11 mouse cellular contexts compared by ENCODE assay signal in the genomic region with DNA sequence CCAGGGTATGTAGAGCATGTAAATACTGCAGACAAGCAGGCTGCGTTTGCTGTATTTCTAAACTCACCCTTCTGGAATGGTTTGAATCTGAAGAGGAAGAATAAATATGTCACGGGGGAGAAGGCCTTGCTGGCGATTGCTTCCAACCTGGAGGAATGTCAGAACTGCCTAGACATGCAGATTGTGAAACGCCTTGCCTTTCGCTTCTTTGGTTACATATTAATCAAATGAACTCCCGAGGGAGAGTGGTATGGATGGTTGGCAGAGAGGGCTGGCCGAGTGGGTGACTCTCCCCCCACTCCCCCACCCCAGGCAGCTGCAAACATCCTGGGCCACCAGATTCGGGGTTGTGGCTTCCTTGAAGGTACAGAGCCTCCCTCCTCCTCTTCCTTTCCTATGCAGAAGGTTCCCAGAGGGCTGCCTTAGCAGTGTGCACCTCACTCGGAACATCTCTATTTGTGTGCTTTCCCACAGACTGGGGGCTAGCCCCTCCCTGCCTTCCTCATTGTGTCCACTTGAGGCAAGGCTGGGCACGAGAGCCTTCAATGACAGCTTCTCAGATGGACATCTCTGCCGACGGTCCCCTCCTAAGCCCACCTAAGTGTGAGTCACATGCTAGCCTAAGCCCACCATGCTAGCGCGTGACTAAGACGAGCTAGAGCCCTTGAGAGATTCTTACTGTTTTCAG.
A peak's percentile ranks its signal among the peaks of the same experiment; 100 is the strongest.
DNase-seq lines count a peak whose midpoint lies in the region; ATAC-seq and TF ChIP-seq lines count a peak whose summit lies in the region.
"Had no signal": no experiment of that assay in that cellular context is flagged by ENCODE, and none has a peak within 500 bp of the region (broad histone marks: within the 10 kb centered on the region; RNA-seq: fewer than 3 reads in every experiment).

No protein-coding gene starts in this region.

- H3K9ac ChIP-seq in hindbrain, postnatal 0 days (replicated peaks; ENCODE audit: low read length): no peak overlapping the region
- no peak overlapping the region for H3K9ac ChIP-seq in limb, embryonic 15.5 days
- H3K9ac ChIP-seq in stomach, embryonic 14.5 days (replicated peaks; ENCODE audit: low read depth, low read length): no peak overlapping the region

- no peak for TF ChIP-seq CTCF in hindbrain, postnatal 0 days (IDR thresholded peaks at IDR 0.05; ENCODE audit: low read depth)

- ATAC-seq in frontal cortex, adult (ENCODE audit: low TSS enrichment): peak; percentile 9; the same call in 1 of the 2 replicates
- ATAC-seq in hindbrain, postnatal 0 days: no peak
- peak; percentile 19; the same call in 1 of the 2 replicates for ATAC-seq in limb, embryonic 15.5 days (ENCODE audit: insufficient number of reproducible peaks, low FRiP score, low TSS enrichment, low read depth)
- ATAC-seq in stomach, embryonic 14.5 days (ENCODE audit: insufficient number of reproducible peaks, insufficient read depth, low FRiP score, low read depth): peak; percentile 81; the same call in 1 of the 2 replicates
- no peak for ATAC-seq in monocyte, adult 5-6 weeks (replicated peaks; ENCODE audit: insufficient number of reproducible peaks, low FRiP score, low TSS enrichment, poor library complexity, severe bottlenecking)

- H3K4me2 ChIP-seq in hindbrain, postnatal 0 days (ENCODE audit: low read depth, low read length): no peak overlapping the region
- H3K4me2 ChIP-seq in limb, embryonic 15.5 days: no peak overlapping the region
- peak overlapping the region; percentile 21 for H3K4me2 ChIP-seq in stomach, embryonic 14.5 days (replicated peaks; ENCODE audit: low read depth, low read length)

- no peak overlapping the region for H3K4me3 ChIP-seq in hindbrain, postnatal 0 days (ENCODE audit: low read length)
- H3K4me3 ChIP-seq in limb, embryonic 15.5 days: no peak overlapping the region
- H3K4me3 ChIP-seq in stomach, embryonic 14.5 days (ENCODE audit: low read depth, low read length): no peak overlapping the region
- H3K4me3 ChIP-seq: left cerebral cortex, adult 2 months had no signal

- no peaks in the 10 kb centered on the region for H3K4me1 ChIP-seq in hindbrain, postnatal 0 days (ENCODE audit: insufficient read depth, low read length)
- peaks cover 6% of the 10 kb centered on the region; the same call in 1 of the 2 replicates for H3K4me1 ChIP-seq in limb, embryonic 15.5 days
- peaks cover 8% of the 10 kb centered on the region; the same call in 1 of the 2 replicates for H3K4me1 ChIP-seq in stomach, embryonic 14.5 days (ENCODE audit: control insufficient read depth, insufficient read depth, low read length)

- DNase-seq in frontal cortex, postnatal 36 days (ENCODE audit: low spot score in 2 of 2): no peak
- peak; percentile 17 for DNase-seq in hindbrain, postnatal 0 days (ENCODE audit: low spot score)
- no peak for DNase-seq in right cerebral cortex, postnatal 36 days (ENCODE audit: low spot score in 2 of 2)
- DNase-seq in cerebellum, adult 9-10 months: no peak
- DNase-seq: cerebellum, postnatal 36 days; heart, adult 18-20 months had no signal

- H3K9me3 ChIP-seq in hindbrain, postnatal 0 days (ENCODE audit: low read length): no peaks in the 10 kb centered on the region
- no peaks in the 10 kb centered on the region for H3K9me3 ChIP-seq in limb, embryonic 15.5 days
- H3K9me3 ChIP-seq in stomach, embryonic 14.5 days (ENCODE audit: control insufficient read depth, low read depth, low read length): no peaks in the 10 kb centered on the region

- WGBS in hindbrain, postnatal 0 days: 46% methylated on average over 15 of the region's 15 CpGs
- 47% methylated on average over 15 of the region's 15 CpGs for WGBS in limb, embryonic 15.5 days
- 31% methylated on average over 15 of the region's 15 CpGs for WGBS in stomach, embryonic 14.5 days

- H3K27me3 ChIP-seq in hindbrain, postnatal 0 days (ENCODE audit: insufficient read depth, low read length): no peaks in the 10 kb centered on the region
- no peaks in the 10 kb centered on the region for H3K27me3 ChIP-seq in limb, embryonic 15.5 days
- H3K27me3 ChIP-seq in stomach, embryonic 14.5 days (ENCODE audit: control insufficient read depth, insufficient read depth, low read length): no peaks in the 10 kb centered on the region

- no peak overlapping the region for H3K27ac ChIP-seq in hindbrain, postnatal 0 days
- H3K27ac ChIP-seq in limb, embryonic 15.5 days: no peak overlapping the region
- peak overlapping the region; percentile 39 for H3K27ac ChIP-seq in stomach, embryonic 14.5 days (ENCODE audit: low read length)
- H3K27ac ChIP-seq: left cerebral cortex, adult 2 months had no signal

- no peaks in the 10 kb centered on the region for H3K36me3 ChIP-seq in hindbrain, postnatal 0 days (ENCODE audit: insufficient read depth, low read length)
- no peaks in the 10 kb centered on the region for H3K36me3 ChIP-seq in limb, embryonic 15.5 days
- no peaks in the 10 kb centered on the region for H3K36me3 ChIP-seq in stomach, embryonic 14.5 days (ENCODE audit: control insufficient read depth, insufficient read depth, low read length)

Comparison
In these comparisons a context has a peak if more than half of its experiments do, and no peak if none do; other contexts are left out.
1. ATAC-seq: peak in frontal cortex, adult (single experiment), limb, embryonic 15.5 days (single experiment) and stomach, embryonic 14.5 days (single experiment); none in hindbrain, postnatal 0 days (single experiment) and monocyte, adult 5-6 weeks (single experiment).